Mouse (Mus musculus): Measurements from ENCODE around the gene Atxn7l3.
A peak's percentile ranks its signal among the peaks of the same experiment; 100 is the strongest.

Gene Atxn7l3

GRCm38 (mm10) chr11:102265816-102266215, 30.6 kb downstream of the Atxn7l3 start:
- no peak for ATAC-seq (ENCODE audit: low TSS enrichment)

- ATAC-seq (ENCODE audit: low TSS enrichment) = no peak
These were observed 33.2 kb downstream of the Atxn7l3 start for GRCm38 (mm10) chr11:102263211-102263610.

DNA sequence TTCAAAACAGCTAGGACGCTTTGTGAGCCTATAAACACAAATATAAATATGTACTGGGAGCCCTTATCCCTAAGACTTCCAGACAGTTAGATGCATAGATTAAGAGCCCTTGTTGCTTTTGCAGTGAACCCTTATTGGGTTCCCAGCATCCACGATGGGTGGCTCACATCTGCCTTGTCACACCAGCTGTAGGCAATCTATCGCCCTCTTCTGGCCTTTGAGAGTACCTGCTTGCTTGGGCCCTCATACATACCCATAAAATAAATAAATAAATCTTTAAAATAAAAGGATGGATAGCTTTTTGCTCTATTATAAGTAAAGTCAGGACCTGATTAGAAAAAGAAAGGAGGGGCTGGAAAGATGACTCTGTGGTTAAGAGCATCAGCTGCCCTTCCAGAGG, 37.9 kb downstream of the Atxn7l3 start:
- no peak for ATAC-seq (ENCODE audit: low TSS enrichment)

- no peak for ATAC-seq (ENCODE audit: low TSS enrichment)
These were observed 38.3 kb downstream of the Atxn7l3 start for GRCm38 (mm10) chr11:102258095-102258494.

DNA sequence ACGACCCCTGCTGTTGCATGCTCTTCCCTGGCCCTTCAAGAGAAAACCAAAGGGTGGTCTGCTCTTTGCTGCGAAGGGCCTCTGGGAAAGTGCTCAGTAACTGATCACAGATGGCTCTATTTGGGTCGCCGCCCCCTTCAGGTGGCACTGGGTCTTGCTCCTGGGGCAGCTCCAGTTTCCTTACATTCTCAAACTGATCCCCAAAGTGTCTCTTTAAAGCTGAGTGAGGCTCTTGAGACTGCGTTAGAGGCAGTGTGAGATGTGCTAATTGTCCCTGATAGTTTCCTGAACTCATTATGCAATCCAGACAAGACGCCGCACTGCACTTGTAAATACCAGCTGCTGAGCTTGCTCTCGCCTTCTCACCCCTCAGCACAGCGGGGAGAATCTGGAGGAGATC, 38.9 kb downstream of the Atxn7l3 start:
- ATAC-seq (ENCODE audit: low TSS enrichment) = peak; percentile 23; the same call in 1 of the 2 replicates

DNA sequence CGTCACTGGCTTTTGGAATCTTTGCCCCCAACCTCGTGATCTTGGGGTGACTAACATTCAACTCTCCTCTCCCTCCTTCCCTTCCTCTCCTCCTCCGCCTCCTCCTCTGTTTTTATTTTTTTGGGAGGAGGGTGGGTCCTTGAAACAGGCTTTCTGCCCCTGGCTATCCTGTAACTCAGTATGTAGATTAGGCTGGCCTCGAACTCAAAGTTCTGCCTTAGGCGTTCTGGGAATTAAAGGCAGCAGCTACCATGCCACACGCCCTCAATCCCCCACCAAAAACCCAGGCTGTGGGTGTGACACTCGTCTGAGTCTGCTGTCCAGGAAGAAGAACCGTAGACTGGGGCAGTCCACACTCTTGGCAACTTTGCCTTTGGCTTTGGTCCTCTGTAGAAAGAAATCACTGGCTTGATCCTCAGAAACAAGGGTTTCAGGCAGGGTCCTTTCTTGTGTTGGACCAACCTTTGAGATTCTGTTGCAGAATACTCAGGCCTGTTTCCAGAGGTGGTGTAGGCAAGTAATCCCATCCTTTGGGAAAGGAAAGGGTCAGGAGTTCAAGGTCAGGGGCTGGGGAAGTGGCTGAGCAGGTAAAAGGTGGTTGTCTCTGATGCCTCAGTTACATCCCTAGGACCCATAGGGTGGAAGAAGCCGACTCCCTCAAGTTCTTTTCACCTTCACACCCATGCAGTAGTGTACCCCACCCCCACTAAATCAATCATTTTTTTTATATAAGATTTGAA, 46.9 kb downstream of the Atxn7l3 start:
- ATAC-seq (ENCODE audit: low TSS enrichment) = no peak

DNA sequence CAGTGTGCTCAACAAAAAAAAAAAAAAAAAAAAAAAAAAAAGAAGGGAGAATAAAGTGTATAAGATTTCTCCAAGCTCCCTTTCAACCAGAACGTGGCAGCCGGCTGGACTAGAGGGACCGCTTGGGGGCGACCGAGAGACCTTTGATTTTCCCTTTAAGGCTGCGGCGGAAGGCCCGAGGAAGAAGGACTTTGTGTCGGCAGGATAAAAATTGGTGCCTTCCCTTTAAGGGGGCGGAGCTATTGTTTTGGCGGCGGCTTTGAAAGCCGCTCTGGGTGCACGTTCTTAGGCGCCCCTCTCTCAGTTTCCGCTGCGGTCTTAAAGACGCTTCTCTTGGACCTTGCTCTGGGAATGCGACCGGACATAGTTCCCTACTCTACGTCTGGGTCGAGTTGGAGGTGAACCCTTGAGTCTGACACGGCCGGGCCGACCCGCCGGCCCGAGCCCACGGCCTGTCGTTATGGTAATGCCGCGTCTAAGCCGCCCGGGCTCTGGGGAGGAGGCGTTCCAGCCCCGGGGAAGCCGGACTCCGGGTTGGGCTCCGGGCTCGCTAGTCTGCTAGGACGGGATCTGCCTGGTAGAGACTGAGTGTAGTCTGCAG, 47.7 kb downstream of the Atxn7l3 start, which contains the start of gene BC030867:
BC030867 (plus strand) TSS at position 253 of the 601 bp plus-strand sequence.
- peak; percentile 42; the same call in 1 of the 2 replicates for ATAC-seq (ENCODE audit: low TSS enrichment)

GRCm38 (mm10) chr11:102246871-102247270, 49.6 kb downstream of the Atxn7l3 start:
- ATAC-seq (ENCODE audit: low TSS enrichment) = no peak

DNA sequence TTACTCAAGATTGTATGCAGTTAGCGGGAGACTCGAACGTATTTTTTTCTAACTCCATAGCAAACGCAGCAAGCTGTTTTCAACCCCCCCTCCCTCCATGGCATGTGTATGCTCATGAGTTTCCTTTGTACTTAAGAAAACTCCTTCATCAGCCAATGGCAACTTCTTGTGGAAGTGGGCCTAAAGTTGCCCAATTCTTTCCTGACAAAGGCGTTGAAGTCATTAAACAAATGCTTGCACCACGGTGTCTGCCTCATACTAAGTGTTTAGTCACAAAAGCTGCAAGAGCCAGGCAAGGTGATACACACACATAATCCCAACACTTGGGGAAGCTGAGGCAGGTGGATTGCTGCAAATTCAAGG, 50.2 kb downstream of the Atxn7l3 start:
- no peak for ATAC-seq (ENCODE audit: low TSS enrichment)

- no peak for ATAC-seq (ENCODE audit: low TSS enrichment)
These were observed 50.7 kb downstream of the Atxn7l3 start for GRCm38 (mm10) chr11:102245581-102246272.

DNA sequence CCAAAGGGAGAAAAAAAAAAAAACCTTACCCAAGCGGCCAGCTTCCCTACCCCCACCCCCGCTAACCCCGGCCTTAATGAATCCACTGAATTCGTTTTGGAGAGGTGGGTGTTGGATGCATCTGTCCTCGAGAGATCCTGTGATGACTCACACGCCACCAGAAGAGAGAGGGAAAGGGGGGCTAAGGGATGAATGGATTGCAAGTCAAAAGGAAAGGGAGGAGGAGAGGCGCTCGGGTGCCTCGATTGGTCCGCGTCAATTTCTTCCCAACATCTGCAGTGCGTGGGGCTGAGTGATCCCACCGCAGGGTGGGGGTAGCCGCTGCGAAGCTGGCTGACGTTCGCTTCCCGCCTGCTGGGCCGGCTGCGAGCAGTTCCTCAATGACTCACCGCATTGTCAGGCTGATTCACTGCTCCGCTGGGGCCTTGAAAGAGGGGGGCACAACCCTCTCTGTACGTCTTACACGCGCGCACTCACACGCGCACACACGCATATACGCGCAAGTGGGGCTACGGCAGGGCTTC, 51.4 kb downstream of the Atxn7l3 start:
- peak; percentile 91 for ATAC-seq (ENCODE audit: low TSS enrichment)

- ATAC-seq (ENCODE audit: low TSS enrichment) = no peak
These were observed 54.6 kb downstream of the Atxn7l3 start for GRCm38 (mm10) chr11:102241874-102242273.

- no peak for ATAC-seq (ENCODE audit: low TSS enrichment)
These were observed 55.2 kb downstream of the Atxn7l3 start for GRCm38 (mm10) chr11:102241246-102241645.

DNA sequence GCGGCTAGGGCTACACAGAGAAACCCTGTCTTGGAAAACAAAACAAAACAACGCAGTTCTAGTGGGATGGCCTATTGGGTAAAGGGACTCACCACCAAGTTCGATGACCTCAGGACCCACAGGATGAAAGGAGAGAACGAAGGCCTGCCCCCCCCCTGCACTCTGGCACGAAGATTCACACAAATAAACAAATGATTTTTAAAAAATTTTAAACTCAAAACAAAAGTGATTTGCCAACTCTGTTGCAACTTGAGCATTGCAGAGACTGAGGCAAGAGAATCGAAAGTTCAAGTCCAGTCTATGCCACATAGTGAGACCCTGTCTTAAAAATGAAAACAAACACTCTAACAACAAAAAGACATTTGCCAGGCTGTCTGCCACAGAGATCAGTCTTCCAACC, 55.8 kb downstream of the Atxn7l3 start:
- no peak for ATAC-seq (ENCODE audit: low TSS enrichment)
